Mouse (Mus musculus) heart, embryonic 11.5 days (tissue): ENCODE results near the gene Trp53rkb. TPM values are rescaled to one million over a fixed set of nuclear protein-coding genes. Genes with fewer than 3 reads are reported as not detected.
"Not testable (repeated sequence)": the region's sequence is repeated elsewhere in the genome, so short reads cannot be mapped to it uniquely, and the experiment has no call there.

Source experiments
- ATAC-seq: fragments of 200-750 bp; cut with Nextera tagmentation; replicated peaks from 2 replicates; pipeline ENCODE4 v1.8.0; 2017; ENCODE audit warnings: moderate library complexity; ENCODE audit not compliant: insufficient number of reproducible peaks, low FRiP score, low TSS enrichment
- H3K27ac ChIP-seq: fragments of 300-500 bp; sonication (generic); 2 replicates; pipeline ENCODE4 v1.5.1; 2014; ENCODE audit warnings: mild to moderate bottlenecking, low read depth, low read length
- H3K27me3 ChIP-seq: fragments of 300-500 bp; sonication (generic); 2 replicates; pipeline ENCODE4 v1.6.1; 2014; ENCODE audit warnings: mild to moderate bottlenecking, low read length, mixed read lengths; ENCODE audit not compliant: control insufficient read depth, insufficient read depth
- H3K36me3 ChIP-seq: fragments of 300-500 bp; sonication (generic); 2 replicates; pipeline ENCODE4 v1.6.1; 2014; ENCODE audit warnings: mild to moderate bottlenecking, low read length, moderate library complexity, mixed read lengths; ENCODE audit not compliant: control insufficient read depth, insufficient read depth
- H3K4me1 ChIP-seq: fragments of 300-500 bp; sonication (generic); 2 replicates; pipeline ENCODE4 v1.6.1; 2014; ENCODE audit warnings: low read length; ENCODE audit not compliant: control insufficient read depth, insufficient read depth
- H3K4me2 ChIP-seq: fragments of 300-500 bp; sonication (generic); 2 replicates; pipeline ENCODE4 v1.6.1; 2014; ENCODE audit warnings: mild to moderate bottlenecking, moderate library complexity
- H3K4me3 ChIP-seq: fragments of 300-500 bp; sonication (generic); 2 replicates; pipeline ENCODE4 v1.5.1; 2014; ENCODE audit warnings: low read depth, low read length
- H3K9ac ChIP-seq: fragments of 300-500 bp; sonication (generic); 2 replicates; pipeline ENCODE4 v1.6.1; 2014; ENCODE audit warnings: mild to moderate bottlenecking, low read depth, low read length, moderate library complexity
- H3K9me3 ChIP-seq: fragments of 300-500 bp; sonication (generic); replicated peaks from 2 replicates; pipeline ENCODE4 v1.6.1; 2016; ENCODE audit warnings: low read length; ENCODE audit not compliant: control insufficient read depth
- WGBS: fragments of 180-500 bp; shearing (Covaris S2); extraction: QIAGEN DNeasy Blood & Tissue Kit; methylation state at CpG from one replicate; pipeline ENCODE4 v1.1.7; 2014; ENCODE audit not compliant: insufficient replicate concordance; 5-methylcytosine and 5-hydroxymethylcytosine counted together
- polyA plus RNA-seq: library from polyadenylated mRNA; unstranded; fragments of >200 nt; fragmentation: Nextera tagmentation; extraction: Ambion mirVana; gene quantifications from 2 replicates; pipeline ENCODE4 v1.2.1, GENCODE M21; 2014

Gene Trp53rkb
- polyA plus RNA-seq, 1 experiment from 2014 or later = 6.6 TPM

DNA sequence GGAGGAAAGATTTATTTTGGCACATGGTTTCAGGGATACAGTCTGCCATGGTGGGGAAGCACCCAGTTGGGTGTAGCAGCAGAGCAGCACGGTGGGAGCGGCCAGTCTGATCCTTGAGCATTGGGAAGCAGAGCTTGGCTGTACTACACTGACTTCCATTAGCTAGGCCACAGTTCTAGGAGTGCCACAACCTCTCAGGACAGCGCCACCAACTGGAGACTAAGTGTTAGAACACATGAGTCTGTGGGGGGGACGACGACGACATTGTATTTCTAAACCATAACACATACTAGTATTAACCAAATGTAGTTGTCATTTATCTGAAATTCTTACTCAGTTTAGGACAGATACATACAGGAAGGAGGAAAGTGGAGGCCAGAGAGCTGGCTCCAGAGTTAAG lies 8.0 kb upstream of the Trp53rkb start:
- no peaks in the 10 kb centered on the region for H3K9me3 ChIP-seq
- no peaks in the 10 kb centered on the region; the same call in 1 of the 2 replicates for H3K27me3 ChIP-seq
- no peak overlapping the region for H3K4me2 ChIP-seq
- WGBS = 82% methylated on average over 6 of the region's 6 CpGs
- H3K4me3 ChIP-seq = no peak overlapping the region
- no peaks in the 10 kb centered on the region for H3K36me3 ChIP-seq
- no peak overlapping the region for H3K9ac ChIP-seq
- no peak overlapping the region for H3K27ac ChIP-seq
- ATAC-seq = 0 out of 2 replicates have a peak, but pooled peaks have one; percentile 16
- H3K4me1 ChIP-seq = peaks cover 4% of the 10 kb centered on the region; the same call in 1 of the 2 replicates

DNA sequence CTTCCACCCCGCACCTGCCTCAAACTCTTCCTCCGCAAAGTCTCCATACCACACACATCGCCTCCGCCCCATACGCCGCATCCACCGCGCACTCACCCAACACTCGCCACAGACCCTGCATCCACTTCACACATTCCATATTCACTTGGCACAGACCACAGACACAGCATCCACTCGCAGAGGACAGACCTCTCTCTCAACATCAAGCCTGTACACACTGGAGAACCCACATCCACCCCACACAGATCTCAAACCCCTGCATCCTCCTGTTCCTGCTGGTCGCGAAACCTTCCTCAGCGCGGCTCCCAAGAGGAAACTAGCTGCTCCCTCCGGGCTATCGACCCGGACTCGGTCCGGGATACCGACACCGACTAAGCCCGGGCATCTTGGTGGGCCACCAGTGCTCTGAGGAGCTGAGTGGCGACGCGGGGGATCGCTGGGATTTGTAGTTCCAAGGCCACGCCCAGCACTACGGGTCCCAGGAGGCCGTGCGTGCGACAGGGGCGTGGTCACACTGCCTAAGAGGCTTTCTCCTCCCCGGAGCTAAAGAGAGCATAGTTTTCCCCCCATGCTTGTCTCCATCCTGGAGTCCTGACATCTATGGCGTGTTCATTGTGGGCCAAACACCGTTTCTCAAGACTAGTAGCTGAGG lies 5.9 kb upstream of the Trp53rkb start:
- peak overlapping the region; percentile 67 for H3K4me3 ChIP-seq
- H3K9me3 ChIP-seq = no peaks in the 10 kb centered on the region
- H3K4me2 ChIP-seq = peak overlapping the region; percentile 94
- no peaks in the 10 kb centered on the region for H3K36me3 ChIP-seq
- H3K27me3 ChIP-seq = no peaks in the 10 kb centered on the region; the same call in 1 of the 2 replicates
- H3K9ac ChIP-seq = peak overlapping the region; percentile 83
- no peak overlapping the region for H3K27ac ChIP-seq
- ATAC-seq = peak; percentile 86
- WGBS = under 1% methylated on average over 35 of the region's 35 CpGs
- H3K4me1 ChIP-seq = peaks cover 4% of the 10 kb centered on the region; the same call in 1 of the 2 replicates

DNA sequence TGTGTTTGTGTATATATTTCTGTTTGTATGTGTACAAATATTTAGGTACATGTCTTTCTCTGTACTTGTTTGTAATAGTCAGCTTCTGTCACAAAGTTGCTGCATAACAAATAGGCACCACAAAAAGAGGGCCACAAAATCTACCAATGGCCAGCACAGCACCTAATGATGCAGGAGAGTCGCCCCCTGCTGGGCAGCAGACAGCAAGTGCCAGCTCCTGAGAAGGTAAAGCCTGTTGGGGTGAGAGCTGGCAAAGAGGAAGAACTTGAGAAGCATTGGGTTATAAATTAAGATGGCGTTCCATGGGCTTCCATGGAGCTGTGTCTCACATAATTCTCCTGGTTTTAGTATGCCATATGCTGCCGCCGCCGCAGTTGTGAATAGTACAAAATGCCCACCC lies 593 bp upstream of the Trp53rkb start:
- no peak for ATAC-seq
- Histone ChIP-seq H3K4me2 (no peak overlapping the region), H3K9me3 (no peaks in the 10 kb centered on the region), H3K36me3 (0 out of 2 replicates have a peak, but pooled peaks cover 3% of the 10 kb centered on the region), H3K27ac (no peak overlapping the region), H3K9ac (no peak overlapping the region), H3K27me3 (no peaks in the 10 kb centered on the region), H3K4me1 (peaks cover 4% of the 10 kb centered on the region), H3K4me3 (no peak overlapping the region)
- 77% methylated on average over 5 of the region's 5 CpGs for WGBS

DNA sequence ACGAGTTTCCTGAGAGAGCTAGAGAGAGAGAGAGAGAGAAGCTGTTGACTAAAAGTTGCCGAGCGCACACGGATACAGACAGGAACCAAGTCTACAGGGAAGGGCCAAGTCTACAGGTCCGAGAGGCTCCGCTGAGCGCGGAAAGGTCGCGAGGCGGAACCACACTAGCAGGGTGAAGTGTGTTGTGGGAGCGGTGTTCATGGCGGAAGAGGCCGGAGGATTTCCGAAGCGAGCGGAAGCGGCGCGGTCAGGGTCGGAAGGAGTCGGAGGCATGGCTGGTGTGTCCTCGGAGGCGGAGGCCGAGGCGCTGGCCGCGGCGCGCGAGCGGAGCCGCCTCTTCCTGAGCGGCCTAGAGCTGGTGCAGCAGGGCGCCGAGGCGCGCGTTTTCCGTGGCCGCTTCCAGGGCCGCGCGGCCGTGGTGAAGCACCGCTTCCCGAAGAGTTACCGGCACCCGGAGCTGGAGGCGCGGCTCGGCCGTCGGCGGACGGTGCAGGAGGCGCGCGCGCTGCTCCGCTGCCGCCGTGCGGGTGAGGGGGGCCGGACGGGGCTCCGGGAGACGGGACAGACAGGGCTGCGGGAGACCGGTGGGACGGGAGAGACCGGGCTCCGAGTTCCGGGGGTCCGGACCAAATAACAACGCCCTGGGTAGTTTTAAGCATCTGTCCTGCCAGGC lies 1.3 kb downstream of the Trp53rkb start:
- H3K27ac ChIP-seq = peak overlapping the region; percentile 35
- H3K36me3 ChIP-seq, H3K4me1 ChIP-seq, H3K9me3 ChIP-seq, H3K27me3 ChIP-seq: not testable (repeated sequence)
- peak overlapping the region; percentile 82 for H3K9ac ChIP-seq
- peak overlapping the region; percentile 73 for H3K4me2 ChIP-seq
- under 1% methylated on average over 70 of the region's 76 CpGs for WGBS
- ATAC-seq = peak; percentile 87
- peak overlapping the region; percentile 76 for H3K4me3 ChIP-seq

DNA sequence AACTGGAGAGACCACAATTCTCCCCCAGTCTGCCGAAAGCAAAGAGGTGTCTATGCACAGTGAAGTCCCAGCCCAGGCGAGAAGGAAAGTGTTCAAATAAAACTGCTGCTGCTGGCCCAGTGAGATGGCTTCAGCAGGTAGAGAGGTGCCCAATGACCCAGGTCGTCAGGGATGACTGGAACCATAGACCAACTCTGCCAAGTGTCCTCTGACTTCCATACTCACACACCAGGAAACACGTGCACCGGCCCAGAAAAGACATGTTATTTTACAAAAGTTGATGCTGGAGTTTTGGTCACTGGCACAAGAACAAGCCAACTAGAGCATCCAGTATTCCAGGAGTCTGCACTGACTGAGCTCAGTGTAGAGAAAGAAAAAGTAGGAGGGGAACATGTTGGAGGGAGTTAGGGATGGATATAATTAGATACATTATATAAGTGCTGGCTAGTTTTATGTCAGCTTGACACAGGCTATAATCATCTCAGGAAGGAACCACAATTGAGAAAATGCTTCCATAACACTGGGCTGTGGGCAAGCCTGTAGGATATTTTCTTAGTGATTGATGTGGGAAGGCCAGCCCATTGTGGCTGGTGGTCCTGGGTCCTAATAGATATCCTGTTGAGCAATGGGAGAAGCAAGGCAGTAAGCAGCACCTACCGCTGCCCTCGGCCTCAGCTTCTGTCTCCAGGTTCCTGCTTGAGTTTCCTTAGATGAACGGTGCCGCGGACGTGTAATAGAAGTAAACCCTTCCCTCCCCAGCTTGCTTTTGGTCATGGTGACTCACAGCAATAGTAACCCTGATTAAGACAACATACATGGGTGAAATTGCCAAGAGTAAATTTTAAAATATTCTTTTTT lies 7.5 kb downstream of the Trp53rkb start:
- WGBS = 72% methylated on average over 11 of the region's 11 CpGs
- Histone ChIP-seq H3K4me3 (no peak overlapping the region), H3K4me1 (no peaks in the 10 kb centered on the region), H3K9me3 (no peaks in the 10 kb centered on the region), H3K36me3 (peaks cover 8% of the 10 kb centered on the region; the same call in 1 of the 2 replicates), H3K9ac (no peak overlapping the region), H3K4me2 (no peak overlapping the region), H3K27ac (no peak overlapping the region), H3K27me3 (no peaks in the 10 kb centered on the region)
- no peak for ATAC-seq

DNA sequence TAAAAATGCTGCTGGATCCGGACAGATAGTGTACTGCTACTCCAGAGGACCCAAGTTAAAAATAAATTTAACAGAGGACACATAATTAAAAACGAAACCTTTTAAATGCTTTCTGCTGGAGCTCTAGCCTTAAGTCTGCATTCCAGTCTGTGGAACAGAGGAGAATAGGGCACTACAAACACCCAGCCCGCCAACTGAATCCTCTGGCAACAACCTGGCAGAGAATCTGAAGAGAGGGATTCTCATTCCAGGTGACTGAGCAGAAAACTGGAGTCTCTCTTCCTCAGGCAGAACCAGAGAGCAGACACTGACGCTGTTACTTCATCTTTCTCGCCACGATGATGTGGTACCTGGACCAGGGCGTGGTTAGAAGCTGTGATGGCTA lies 8.1 kb downstream of the Trp53rkb start:
- no peak for ATAC-seq
- no peaks in the 10 kb centered on the region for H3K9me3 ChIP-seq
- H3K4me2 ChIP-seq = no peak overlapping the region
- WGBS = 80% methylated on average over 7 of the region's 7 CpGs
- no peak overlapping the region for H3K27ac ChIP-seq
- H3K4me3 ChIP-seq = no peak overlapping the region
- no peaks in the 10 kb centered on the region for H3K4me1 ChIP-seq
- H3K9ac ChIP-seq = no peak overlapping the region
- no peaks in the 10 kb centered on the region for H3K27me3 ChIP-seq
- H3K36me3 ChIP-seq = peaks cover 8% of the 10 kb centered on the region; the same call in 1 of the 2 replicates

DNA sequence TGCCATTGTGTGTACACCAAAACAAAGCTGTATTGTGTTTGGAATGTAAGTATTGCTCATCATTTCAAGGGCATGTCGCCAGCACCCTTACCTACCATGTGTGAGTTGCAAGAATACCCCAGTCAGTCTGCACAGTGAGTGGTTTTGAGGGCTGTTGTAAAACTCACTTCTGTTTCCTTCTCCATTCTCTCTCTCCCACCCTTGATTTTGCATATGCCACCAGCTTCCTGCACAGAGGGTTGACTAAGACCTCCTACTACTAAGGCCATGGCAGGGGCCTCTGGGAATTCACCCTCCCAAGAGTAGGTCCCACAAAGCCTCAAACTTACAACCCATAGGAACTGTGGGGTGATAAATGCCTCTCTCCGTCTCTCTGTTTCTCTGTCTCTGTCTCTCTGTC lies 9.1 kb downstream of the Trp53rkb start:
- Histone ChIP-seq H3K27ac (no peak overlapping the region), H3K9ac (no peak overlapping the region), H3K27me3 (no peaks in the 10 kb centered on the region), H3K36me3 (peaks cover 8% of the 10 kb centered on the region; the same call in 1 of the 2 replicates), H3K4me3 (no peak overlapping the region), H3K9me3 (no peaks in the 10 kb centered on the region), H3K4me1 (peaks cover 4% of the 10 kb centered on the region), H3K4me2 (no peak overlapping the region)
- ATAC-seq = no peak
- 76% methylated on average over 2 of the region's 2 CpGs for WGBS

DNA sequence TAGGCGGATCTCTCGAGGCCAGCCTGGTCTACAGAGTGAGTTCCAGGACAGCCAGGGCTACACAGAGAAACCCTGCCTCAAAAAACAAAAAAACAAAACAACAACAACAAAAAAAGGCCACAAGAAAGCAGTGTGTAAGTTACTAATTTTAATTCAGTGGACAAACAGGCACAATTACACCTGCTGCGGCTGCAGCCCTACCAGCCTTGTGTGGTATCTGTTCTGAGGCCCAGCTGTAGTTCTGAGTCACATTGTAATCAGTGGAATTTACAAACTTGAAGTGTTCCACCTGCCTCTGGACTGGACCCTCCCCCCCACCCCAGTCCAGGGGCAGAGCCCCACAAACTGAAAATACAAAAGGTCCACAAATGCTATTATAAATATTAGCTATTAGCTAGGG lies 11.0 kb downstream of the Trp53rkb start:
- 82% methylated on average over 3 of the region's 3 CpGs for WGBS
- ATAC-seq = no peak
- Histone ChIP-seq H3K36me3 (no peaks in the 10 kb centered on the region), H3K4me1 (peaks cover 11% of the 10 kb centered on the region), H3K4me3 (no peak overlapping the region), H3K4me2 (no peak overlapping the region), H3K27ac (no peak overlapping the region), H3K9me3 (no peaks in the 10 kb centered on the region), H3K27me3 (no peaks in the 10 kb centered on the region), H3K9ac (no peak overlapping the region)
